Mouse (Mus musculus): ENCODE measurements at regions not wholly inside any gene's neighbourhood (a gene's known extent, or its start where the extent isn't known, plus 50 kb on each side); places are given as distances from the start of the nearest gene placed in this dataset.

DNA sequence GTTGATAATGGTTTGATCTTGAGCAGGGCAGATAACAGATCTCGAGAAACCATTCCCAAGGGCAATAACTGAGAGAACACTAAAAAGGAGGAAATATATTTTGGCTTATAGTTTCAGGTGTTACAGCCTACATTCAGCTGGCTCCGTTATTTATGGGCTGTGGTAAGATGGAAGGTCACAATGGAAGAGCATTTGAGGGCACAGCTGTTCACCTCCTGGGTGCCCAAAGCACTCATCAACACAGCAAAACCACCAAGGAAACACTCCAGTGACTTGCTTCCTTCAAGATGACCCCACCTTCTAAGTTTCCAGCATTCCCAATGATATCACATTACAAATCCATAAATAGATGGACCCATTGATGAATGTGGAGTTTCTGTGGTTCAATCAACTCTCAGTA lies 286.0 kb upstream of the Adamts9 start:
- TF ChIP-seq CTCF (conservative IDR thresholded peaks at IDR 0.05; ENCODE audit: low read length) = no peak
- no peak for TF ChIP-seq NANOG (IDR thresholded peaks at IDR 0.05; ENCODE audit: borderline replicate concordance, low read length)
- no peak for TF ChIP-seq POU5F1 (IDR thresholded peaks at IDR 0.05; ENCODE audit: borderline replicate concordance, low read length)
